Mouse (Mus musculus) stomach, postnatal 0 days (tissue): Measurements from ENCODE around the gene N4bp3. TPM values are rescaled to one million over a fixed set of nuclear protein-coding genes. Genes with fewer than 3 reads are reported as not detected.

Source experiments
- ATAC-seq: fragments of 200-750 bp; cut with Nextera tagmentation; 2 replicates; pipeline ENCODE4 v1.8.0; 2017; ENCODE audit not compliant: low FRiP score, low TSS enrichment
- DNase-seq: peaks from one replicate; pipeline ENCODE4 v3.0.0-alpha.2; 2016; ENCODE audit warnings: low spot score
- H3K27ac ChIP-seq: fragments of 300-500 bp; sonication (generic); replicated peaks from 2 replicates; pipeline ENCODE4 v1.5.1; 2014; ENCODE audit warnings: mild to moderate bottlenecking, control low read depth
- H3K27me3 ChIP-seq: fragments of 300-500 bp; sonication (generic); 2 replicates; pipeline ENCODE4 v1.6.1; 2014; ENCODE audit warnings: low read length; ENCODE audit not compliant: control insufficient read depth, insufficient read depth
- H3K36me3 ChIP-seq: fragments of 300-500 bp; sonication (generic); 2 replicates; pipeline ENCODE4 v1.6.1; 2014; ENCODE audit warnings: low read length, mixed read lengths; ENCODE audit not compliant: control insufficient read depth, insufficient read depth
- H3K4me1 ChIP-seq: fragments of 300-500 bp; sonication (generic); replicated peaks from 2 replicates; pipeline ENCODE4 v1.6.1; 2014; ENCODE audit warnings: antibody characterized with exemption; ENCODE audit not compliant: control insufficient read depth, insufficient read depth
- H3K4me2 ChIP-seq: fragments of 300-500 bp; sonication (generic); replicated peaks from 2 replicates; pipeline ENCODE4 v1.6.1; 2014; ENCODE audit warnings: low read depth, mild to moderate bottlenecking, control low read depth, moderate library complexity
- H3K4me3 ChIP-seq: fragments of 300-500 bp; sonication (generic); 2 replicates; pipeline ENCODE4 v1.5.1; 2014; ENCODE audit warnings: low read depth, low read length, control low read depth
- H3K9ac ChIP-seq: fragments of 300-500 bp; sonication (generic); 2 replicates; pipeline ENCODE4 v1.6.1; 2014; ENCODE audit warnings: mild to moderate bottlenecking, low read length, control low read depth, mixed read lengths
- H3K9me3 ChIP-seq: fragments of 300-500 bp; sonication (generic); 2 replicates; pipeline ENCODE4 v1.6.1; 2016; ENCODE audit warnings: low read length; ENCODE audit not compliant: control insufficient read depth
- CTCF ChIP-seq: IDR thresholded peaks from 2 replicates; pipeline ENCODE4 v1.5.1; 2016; ENCODE audit warnings: antibody characterized with exemption, low read depth, mild to moderate bottlenecking, moderate library complexity
- EP300 ChIP-seq: optimal IDR thresholded peaks from 2 replicates; pipeline ENCODE3; 2016; ENCODE audit warnings: antibody characterized with exemption
- WGBS: fragments of 180-500 bp; shearing (Covaris S2); extraction: QIAGEN DNeasy Blood & Tissue Kit; methylation state at CpG from one replicate; pipeline ENCODE4 v1.1.7; 2014; 5-methylcytosine and 5-hydroxymethylcytosine counted together
- polyA plus RNA-seq: library from polyadenylated mRNA; unstranded; fragments of >200 nt; fragmentation: Nextera tagmentation; extraction: Ambion mirVana; gene quantifications from 2 replicates; pipeline ENCODE4 v1.2.1, GENCODE M21; 2015

N4bp3 gene
- polyA plus RNA-seq, 1 experiment from 2014 or later: 16.8 TPM

- H3K27ac ChIP-seq: 0 out of 2 replicates have a peak overlapping the region, but pooled peaks have one; percentile 31
- no peaks in the 10 kb centered on the region for H3K27me3 ChIP-seq
- no peaks in the 10 kb centered on the region for H3K9me3 ChIP-seq
- no peak for ATAC-seq
- H3K9ac ChIP-seq: no peak overlapping the region
- H3K4me1 ChIP-seq: no peaks in the 10 kb centered on the region
- TF ChIP-seq CTCF (no peak), EP300 (no peak)
- no peak overlapping the region for H3K4me2 ChIP-seq
- H3K4me3 ChIP-seq: no peak overlapping the region
- DNase-seq: no peak
- WGBS: 53% methylated on average over 3 of the region's 3 CpGs
- H3K36me3 ChIP-seq: peaks cover 42% of the 10 kb centered on the region
Observed at GRCm38 (mm10) chr11:51594715-51595350, 55.8 kb downstream of the N4bp3 start.

- no peak overlapping the region for H3K4me2 ChIP-seq
- no peak overlapping the region for H3K27ac ChIP-seq
- H3K9ac ChIP-seq: no peak overlapping the region
- no peak for DNase-seq
- no peaks in the 10 kb centered on the region for H3K27me3 ChIP-seq
- H3K4me1 ChIP-seq: no peaks in the 10 kb centered on the region
- 0 out of 2 replicates have a peak, but pooled peaks have one; percentile 24 for ATAC-seq
- peaks cover 33% of the 10 kb centered on the region for H3K36me3 ChIP-seq
- H3K4me3 ChIP-seq: no peak overlapping the region
- no peaks in the 10 kb centered on the region for H3K9me3 ChIP-seq
- TF ChIP-seq CTCF (no peak), EP300 (no peak)
- 89% methylated on average over 6 of the region's 6 CpGs for WGBS
Observed at GRCm38 (mm10) chr11:51593849-51594248, 56.8 kb downstream of the N4bp3 start.

- Histone ChIP-seq H3K4me2 (no peak overlapping the region), H3K4me3 (no peak overlapping the region), H3K27me3 (no peaks in the 10 kb centered on the region), H3K9ac (no peak overlapping the region), H3K4me1 (no peaks in the 10 kb centered on the region), H3K9me3 (no peaks in the 10 kb centered on the region), H3K36me3 (peaks cover 29% of the 10 kb centered on the region), H3K27ac (no peak overlapping the region)
- ATAC-seq: no peak
- DNase-seq: no peak
- TF ChIP-seq EP300 (no peak), CTCF (no peak)
- 95% methylated on average over 4 of the region's 4 CpGs for WGBS
Observed at GRCm38 (mm10) chr11:51593368-51593767, 57.3 kb downstream of the N4bp3 start.

Other genes with a start within 250 kb of the N4bp3 start
- gene Phykpl, start 66.1 kb downstream of the N4bp3 start, polyA plus RNA-seq: 13.3 and 14.0 TPM in 2 replicates
- gene Hnrnpab, start 44.0 kb downstream of the N4bp3 start, polyA plus RNA-seq: 204 and 215 TPM in 2 replicates
- 134 and 144 TPM in 2 replicates for gene Nhp2, start 31.1 kb downstream of the N4bp3 start, polyA plus RNA-seq
- 34.6 and 35.3 TPM in 2 replicates for gene Rmnd5b, start 14.9 kb downstream of the N4bp3 start, polyA plus RNA-seq
- 2.0 and 2.3 TPM in 2 replicates for gene D930048N14Rik, start 112 bp upstream of the N4bp3 start, polyA plus RNA-seq
- 95.2 and 103 TPM in 2 replicates for gene 0610009B22Rik, start 38.0 kb upstream of the N4bp3 start, polyA plus RNA-seq
- 8.3 and 8.4 TPM in 2 replicates for gene Sec24a, start 112.8 kb upstream of the N4bp3 start, polyA plus RNA-seq
- gene Sar1b, start 112.8 kb upstream of the N4bp3 start, polyA plus RNA-seq: 168 and 169 TPM in 2 replicates
- 1.2 and 1.3 TPM in 2 replicates for gene Jade2, start 206.8 kb upstream of the N4bp3 start, polyA plus RNA-seq